Mouse (Mus musculus) cerebellum, adult 11-12 months (tissue): ENCODE data around the gene Slamf6.

Experiments used
- DNase-seq: peaks from one replicate; pipeline ENCODE4 v3.0.0; 2022

Gene Slamf6

GRCm38 (mm10) chr1:171998820-171999597 is 81.7 kb downstream of the Slamf6 start:
- no peak for DNase-seq

- no peak for DNase-seq
Measured at GRCm38 (mm10) chr1:172000641-172001040, 83.3 kb downstream of the Slamf6 start.

- DNase-seq = no peak
Measured at GRCm38 (mm10) chr1:172001665-172002064, 84.3 kb downstream of the Slamf6 start.
